Mouse (Mus musculus): ENCODE data around the gene Suds3.

Gene Suds3

GRCm38 (mm10) chr5:117114581-117115192 lies 1.2 kb downstream of the Suds3 start:
- TF ChIP-seq POU5F1 (IDR thresholded peaks at IDR 0.05; ENCODE audit: borderline replicate concordance, low read length) (no peak), CTCF (conservative IDR thresholded peaks at IDR 0.05; ENCODE audit: low read length) (peak; percentile 80)
- Histone ChIP-seq H3K36me3 (ENCODE audit: insufficient read depth, low read length) (peaks cover 35% of the 10 kb centered on the region), H3K9me3 (ENCODE audit: low read length) (no peaks in the 10 kb centered on the region), H3K4me3 (replicated peaks; ENCODE audit: low read length) (peak overlapping the region; percentile 99), H3K4me1 (replicated peaks; ENCODE audit: low read depth, low read length) (peaks cover 61% of the 10 kb centered on the region), H3K27me3 (ENCODE audit: insufficient read depth, low read length) (no peaks in the 10 kb centered on the region)

DNA sequence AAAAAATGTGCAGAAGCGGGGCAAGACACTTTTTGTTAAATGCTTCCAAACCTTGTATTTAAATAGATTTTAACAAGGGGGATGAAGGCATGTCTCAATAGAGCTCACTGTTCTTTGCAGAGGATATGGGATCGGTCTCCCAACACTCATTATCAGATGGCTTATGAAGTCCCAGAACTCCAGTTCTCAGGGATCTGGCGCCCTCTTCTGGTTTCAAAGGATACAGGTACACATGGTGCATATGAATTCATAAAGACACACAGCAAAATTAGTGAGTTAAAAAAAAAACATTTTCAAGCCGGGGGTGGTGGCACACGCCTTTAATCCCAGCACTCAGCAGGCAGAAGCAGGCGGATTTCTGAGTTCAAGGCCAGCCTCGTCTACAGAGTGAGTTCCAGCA lies 2.6 kb downstream of the Suds3 start:
- Histone ChIP-seq H3K27me3 (ENCODE audit: insufficient read depth, low read length) (no peaks in the 10 kb centered on the region), H3K4me3 (replicated peaks; ENCODE audit: low read length) (no peak overlapping the region), H3K4me1 (replicated peaks; ENCODE audit: low read depth, low read length) (peaks cover 70% of the 10 kb centered on the region), H3K9me3 (ENCODE audit: low read length) (no peaks in the 10 kb centered on the region), H3K36me3 (ENCODE audit: insufficient read depth, low read length) (peaks cover 49% of the 10 kb centered on the region)
- TF ChIP-seq CTCF (conservative IDR thresholded peaks at IDR 0.05; ENCODE audit: low read length) = peak; percentile 33
- no peak for TF ChIP-seq NANOG (IDR thresholded peaks at IDR 0.05; ENCODE audit: borderline replicate concordance, low read length)

DNA sequence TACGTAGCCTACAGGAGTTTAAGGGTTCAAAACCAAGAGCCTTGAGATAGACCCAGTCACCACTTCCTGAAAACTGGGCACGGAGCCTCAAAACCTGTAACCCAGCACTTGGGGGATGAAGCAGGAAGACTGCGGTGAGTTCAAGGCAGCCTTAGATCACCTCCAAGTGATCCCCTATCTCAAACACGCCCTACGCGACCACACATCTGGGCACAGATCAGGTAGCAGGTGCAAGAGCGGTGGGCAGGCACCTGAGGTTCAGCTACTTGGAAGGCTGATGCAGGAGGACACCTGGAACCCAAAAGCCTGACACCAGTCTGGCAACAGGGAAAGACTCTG lies 4.2 kb downstream of the Suds3 start:
- Histone ChIP-seq H3K9me3 (ENCODE audit: low read length) (no peaks in the 10 kb centered on the region), H3K4me1 (replicated peaks; ENCODE audit: low read depth, low read length) (peaks cover 71% of the 10 kb centered on the region), H3K4me3 (replicated peaks; ENCODE audit: low read length) (peak overlapping the region; percentile 58), H3K27me3 (ENCODE audit: insufficient read depth, low read length) (no peaks in the 10 kb centered on the region), H3K36me3 (ENCODE audit: insufficient read depth, low read length) (peaks cover 65% of the 10 kb centered on the region)
- TF ChIP-seq NANOG (IDR thresholded peaks at IDR 0.05; ENCODE audit: borderline replicate concordance, low read length) = no peak
- no peak for TF ChIP-seq CTCF (conservative IDR thresholded peaks at IDR 0.05; ENCODE audit: low read length)
- no peak for TF ChIP-seq POU5F1 (IDR thresholded peaks at IDR 0.05; ENCODE audit: borderline replicate concordance, low read length)

DNA sequence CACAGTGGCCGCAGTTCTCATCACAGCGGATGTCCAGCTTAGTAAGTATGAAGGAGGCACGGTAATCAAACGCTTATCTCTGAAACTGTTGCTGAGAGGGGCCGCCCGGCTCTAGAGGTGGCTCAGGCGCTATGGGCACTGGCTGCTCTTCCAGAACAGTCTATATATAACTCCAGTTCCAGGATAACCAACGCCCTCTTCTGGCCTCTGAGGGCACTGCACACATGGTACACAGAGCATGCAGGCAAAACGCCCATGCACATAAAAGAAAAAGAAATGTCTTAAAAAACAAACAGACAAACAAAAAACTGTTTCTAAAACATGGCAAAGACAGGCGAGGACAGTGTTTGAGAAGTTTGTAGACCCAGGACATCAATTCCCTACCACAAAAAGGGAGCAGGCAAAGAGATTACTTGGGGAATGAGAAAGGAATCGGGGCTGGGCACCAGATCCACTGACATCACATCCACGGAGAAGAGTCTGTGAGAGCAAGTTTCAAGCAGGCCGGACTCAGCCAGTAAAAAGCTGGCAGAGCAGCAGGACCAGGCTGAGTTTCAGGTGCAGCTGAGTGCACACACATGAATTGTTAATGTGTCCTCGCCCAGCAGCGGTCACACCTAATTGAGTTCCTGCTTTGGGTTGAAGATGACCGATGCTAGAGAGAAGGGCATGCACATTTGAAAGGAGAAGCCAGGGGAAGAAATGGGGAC lies 4.7 kb downstream of the Suds3 start:
- Histone ChIP-seq H3K9me3 (ENCODE audit: low read length) (no peaks in the 10 kb centered on the region), H3K4me1 (replicated peaks; ENCODE audit: low read depth, low read length) (peaks cover 68% of the 10 kb centered on the region), H3K27me3 (ENCODE audit: insufficient read depth, low read length) (no peaks in the 10 kb centered on the region), H3K4me3 (replicated peaks; ENCODE audit: low read length) (peak overlapping the region; percentile 58), H3K36me3 (ENCODE audit: insufficient read depth, low read length) (peaks cover 70% of the 10 kb centered on the region)
- TF ChIP-seq POU5F1 (IDR thresholded peaks at IDR 0.05; ENCODE audit: borderline replicate concordance, low read length) (no peak), CTCF (conservative IDR thresholded peaks at IDR 0.05; ENCODE audit: low read length) (peak; percentile 83)

DNA sequence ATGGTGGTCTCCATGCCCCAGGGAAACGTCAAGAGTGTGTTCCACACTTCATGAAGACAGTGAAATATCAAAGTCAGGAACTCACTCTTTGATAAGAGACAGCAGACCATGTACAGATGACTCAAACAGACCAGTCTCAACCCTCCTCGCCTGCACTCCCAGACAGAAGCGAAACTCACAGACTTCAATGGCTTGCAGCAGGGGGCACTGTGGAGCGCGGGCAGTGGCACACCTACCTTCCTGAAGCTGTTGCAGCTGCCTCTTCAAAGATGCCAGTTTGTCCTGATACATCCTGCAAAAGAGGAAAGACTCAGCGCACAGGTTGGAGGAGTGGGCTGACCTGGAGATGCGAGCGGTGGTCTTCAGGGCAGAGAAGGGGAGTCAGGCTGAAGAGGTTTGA lies 6.4 kb downstream of the Suds3 start:
- Histone ChIP-seq H3K27me3 (ENCODE audit: insufficient read depth, low read length) (no peaks in the 10 kb centered on the region), H3K9me3 (ENCODE audit: low read length) (no peaks in the 10 kb centered on the region), H3K4me3 (replicated peaks; ENCODE audit: low read length) (no peak overlapping the region), H3K36me3 (ENCODE audit: insufficient read depth, low read length) (peaks cover 85% of the 10 kb centered on the region), H3K4me1 (replicated peaks; ENCODE audit: low read depth, low read length) (peaks cover 83% of the 10 kb centered on the region)
- TF ChIP-seq CTCF (conservative IDR thresholded peaks at IDR 0.05; ENCODE audit: low read length) (peak; percentile 41), NANOG (IDR thresholded peaks at IDR 0.05; ENCODE audit: borderline replicate concordance, low read length) (no peak), POU5F1 (IDR thresholded peaks at IDR 0.05; ENCODE audit: borderline replicate concordance, low read length) (no peak)

GRCm38 (mm10) chr5:117108731-117109130 lies 7.2 kb downstream of the Suds3 start:
- peaks cover 93% of the 10 kb centered on the region for H3K36me3 ChIP-seq (ENCODE audit: insufficient read depth, low read length)
- peaks cover 83% of the 10 kb centered on the region for H3K4me1 ChIP-seq (replicated peaks; ENCODE audit: low read depth, low read length)
- no peaks in the 10 kb centered on the region for H3K27me3 ChIP-seq (ENCODE audit: insufficient read depth, low read length)
- no peaks in the 10 kb centered on the region for H3K9me3 ChIP-seq (ENCODE audit: low read length)
- no peak for TF ChIP-seq POU5F1 (IDR thresholded peaks at IDR 0.05; ENCODE audit: borderline replicate concordance, low read length)
- TF ChIP-seq CTCF (conservative IDR thresholded peaks at IDR 0.05; ENCODE audit: low read length) = no peak
- TF ChIP-seq NANOG (IDR thresholded peaks at IDR 0.05; ENCODE audit: borderline replicate concordance, low read length) = no peak
- H3K4me3 ChIP-seq (replicated peaks; ENCODE audit: low read length) = no peak overlapping the region

DNA sequence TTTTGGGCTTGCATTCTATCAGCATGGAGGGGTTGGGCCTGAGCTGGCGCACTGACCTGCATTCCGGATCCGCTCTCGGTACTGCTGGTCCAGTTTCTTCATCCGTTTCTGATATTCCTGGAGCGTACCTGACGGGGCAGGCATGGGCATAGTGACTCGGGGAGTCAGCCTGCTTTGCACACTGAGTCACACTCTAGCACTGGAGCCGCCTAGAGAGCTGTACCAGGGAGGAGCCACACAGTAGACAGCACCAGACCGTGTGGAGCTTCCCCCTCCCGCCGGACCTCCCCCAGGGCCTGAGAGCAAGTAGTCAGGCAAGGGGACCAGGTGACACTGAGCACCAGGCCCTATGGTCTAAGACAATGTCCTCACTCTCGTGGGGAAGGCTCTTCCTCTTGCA lies 7.6 kb downstream of the Suds3 start:
- no peak for TF ChIP-seq POU5F1 (IDR thresholded peaks at IDR 0.05; ENCODE audit: borderline replicate concordance, low read length)
- no peak for TF ChIP-seq NANOG (IDR thresholded peaks at IDR 0.05; ENCODE audit: borderline replicate concordance, low read length)
- no peak for TF ChIP-seq CTCF (conservative IDR thresholded peaks at IDR 0.05; ENCODE audit: low read length)
- peaks cover 96% of the 10 kb centered on the region for H3K36me3 ChIP-seq (ENCODE audit: insufficient read depth, low read length)
- H3K4me3 ChIP-seq (replicated peaks; ENCODE audit: low read length) = no peak overlapping the region
- no peaks in the 10 kb centered on the region for H3K27me3 ChIP-seq (ENCODE audit: insufficient read depth, low read length)
- H3K9me3 ChIP-seq (ENCODE audit: low read length) = no peaks in the 10 kb centered on the region
- peaks cover 83% of the 10 kb centered on the region for H3K4me1 ChIP-seq (replicated peaks; ENCODE audit: low read depth, low read length)

GRCm38 (mm10) chr5:117105761-117106160 lies 10.2 kb downstream of the Suds3 start:
- no peaks in the 10 kb centered on the region for H3K27me3 ChIP-seq (ENCODE audit: insufficient read depth, low read length)
- no peaks in the 10 kb centered on the region for H3K9me3 ChIP-seq (ENCODE audit: low read length)
- TF ChIP-seq CTCF (conservative IDR thresholded peaks at IDR 0.05; ENCODE audit: low read length) = no peak
- TF ChIP-seq NANOG (IDR thresholded peaks at IDR 0.05; ENCODE audit: borderline replicate concordance, low read length) = no peak
- TF ChIP-seq POU5F1 (IDR thresholded peaks at IDR 0.05; ENCODE audit: borderline replicate concordance, low read length) = no peak
- peaks cover 94% of the 10 kb centered on the region for H3K36me3 ChIP-seq (ENCODE audit: insufficient read depth, low read length)
- H3K4me1 ChIP-seq (replicated peaks; ENCODE audit: low read depth, low read length) = peaks cover 85% of the 10 kb centered on the region
- no peak overlapping the region for H3K4me3 ChIP-seq (replicated peaks; ENCODE audit: low read length)

- Histone ChIP-seq H3K36me3 (ENCODE audit: insufficient read depth, low read length) (peaks cover 97% of the 10 kb centered on the region), H3K9me3 (ENCODE audit: low read length) (no peaks in the 10 kb centered on the region), H3K4me3 (replicated peaks; ENCODE audit: low read length) (no peak overlapping the region), H3K4me1 (replicated peaks; ENCODE audit: low read depth, low read length) (peaks cover 80% of the 10 kb centered on the region), H3K27me3 (ENCODE audit: insufficient read depth, low read length) (no peaks in the 10 kb centered on the region)
- TF ChIP-seq POU5F1 (IDR thresholded peaks at IDR 0.05; ENCODE audit: borderline replicate concordance, low read length) = no peak
- TF ChIP-seq CTCF (conservative IDR thresholded peaks at IDR 0.05; ENCODE audit: low read length) = no peak
- no peak for TF ChIP-seq NANOG (IDR thresholded peaks at IDR 0.05; ENCODE audit: borderline replicate concordance, low read length)
Observed at GRCm38 (mm10) chr5:117104329-117104728, 11.6 kb downstream of the Suds3 start.

Measured in E14TG2a.4 (cell line).